Mouse (Mus musculus) Patski (cell line): Measurements from ENCODE around the gene Pxn. TPM values are rescaled to one million over a fixed set of nuclear protein-coding genes. Genes with fewer than 3 reads are reported as not detected.

ENCODE experiments used
- ATAC-seq: fragments of 100-300 bp; one replicate; pipeline ENCODE4 v1.8.0; 2021
- CTCF ChIA-PET: fragments of 350-600 bp; sonication (Branson Sonifier 250); formaldehyde crosslinking; loops from one replicate; lab custom pipeline; 2022; ENCODE audit warnings: inconsistent platforms; lab: Charles Lee
- POLR2A ChIA-PET: fragments of 350-600 bp; sonication (Branson Sonifier 250); formaldehyde crosslinking; loops from one replicate; lab custom pipeline; 2022; ENCODE audit warnings: antibody characterized with exemption, inconsistent platforms; lab: Charles Lee
- DNase-seq: peaks from one replicate; pipeline ENCODE4 v3.0.0-alpha.2; 2011; ENCODE audit warnings: low read depth, low spot score
- H3K27me3 ChIP-seq: fragments of 371-371 bp; one replicate; pipeline ENCODE4 v1.5.1; 2021
- CTCF ChIP-seq: fragments of 100-300 bp; IDR thresholded peaks from one replicate; pipeline ENCODE4 v1.5.1; 2021
- in situ Hi-C: fragments of 300-500 bp; cut with MboI; formaldehyde crosslinking; loops from 3 replicates; pipeline ENCODE4 v1.11.1; 2018; ENCODE audit warnings: low pct_unique_long_range_greater_than_20kb, mixed read lengths
- polyA plus RNA-seq: library from polyadenylated mRNA; unstranded; gene quantifications from one replicate; pipeline ENCODE4 v1.2.3, GENCODE M21; 2021

Pxn gene
- polyA plus RNA-seq: 136 TPM

- in situ Hi-C loops: loop anchor here (25.0 kb wide), 1 partner anchor 1519 kb away; the partner anchor contains the start of gene Ssh1
- H3K27me3 ChIP-seq: no peaks in the 10 kb centered on the region
- ATAC-seq (peak; percentile 34), DNase-seq (no peak)
- ChIA-PET CTCF (interaction anchor here (0.6 to 12.8 kb wide), 3 partner anchors 15 to 80 kb away, joined by 3 to 160 read pairs (median 6); no protein-coding TSS in a partner anchor), POLR2A (interaction anchor here (0.6 to 7.4 kb wide), 8 partner anchors 11 to 311 kb away, joined by 3 to 80 read pairs (median 4); no protein-coding TSS in a partner anchor)
- no peak for TF ChIP-seq CTCF
These were observed at the start of gene Pxn for GRCm38 (mm10) chr5:115506454-115507201. Gene Pxn (plus strand): TSS chr5:115506676.

- in situ Hi-C loops: no loop called here
- no peak for ATAC-seq
- ChIA-PET POLR2A (no interaction called here), CTCF (interaction anchor here (1.1 to 2.0 kb wide), 2 partner anchors 12 to 14 kb away, joined by 3 to 7 read pairs; no protein-coding TSS in a partner anchor)
- DNase-seq: no peak
- no peak for TF ChIP-seq CTCF
- no peaks in the 10 kb centered on the region for H3K27me3 ChIP-seq
These were observed 47.6 kb upstream of the Pxn start for GRCm38 (mm10) chr5:115458918-115459317.

- TF ChIP-seq CTCF: no peak
- H3K27me3 ChIP-seq: no peaks in the 10 kb centered on the region
- DNase-seq (no peak), ATAC-seq (no peak)
- ChIA-PET POLR2A (no interaction called here), CTCF (interaction anchor here (1.0 kb wide), 1 partner anchor 10 kb away, joined by 3 read pairs; no protein-coding TSS in a partner anchor)
- in situ Hi-C loops: no loop called here
These were observed 41.9 kb upstream of the Pxn start for GRCm38 (mm10) chr5:115464408-115465115.

GRCm38 (mm10) chr5:115465642-115466420, 40.6 kb upstream of the Pxn start, which contains the start of gene Pla2g1b:
Gene Pla2g1b (plus strand): TSS chr5:115466262.
- no peak for DNase-seq
- CTCF ChIA-PET: no interaction called here
- no peak for ATAC-seq

GRCm38 (mm10) chr5:115469791-115470190, 36.7 kb upstream of the Pxn start:
- CTCF ChIA-PET: no interaction called here
- ATAC-seq (no peak), DNase-seq (no peak)
- POLR2A ChIA-PET: no interaction called here
- no peak for TF ChIP-seq CTCF
- no peaks in the 10 kb centered on the region for H3K27me3 ChIP-seq
- in situ Hi-C loops: no loop called here

More at GRCm38 (mm10) chr5:115465642-115466420, 40.6 kb upstream of the Pxn start, which contains the start of gene Pla2g1b:
- in situ Hi-C loops: no loop called here
- no peaks in the 10 kb centered on the region for H3K27me3 ChIP-seq
- peak; percentile 62 for TF ChIP-seq CTCF
- POLR2A ChIA-PET: interaction anchor here (0.6 kb wide), 1 partner anchor 13 kb away, joined by 3 read pairs; no protein-coding TSS in a partner anchor

GRCm38 (mm10) chr5:115470766-115471531, 35.5 kb upstream of the Pxn start:
- DNase-seq (no peak), ATAC-seq (no peak)
- H3K27me3 ChIP-seq: no peaks in the 10 kb centered on the region
- peak; percentile 72 for TF ChIP-seq CTCF
- ChIA-PET POLR2A (no interaction called here), CTCF (interaction anchor here (0.9 to 1.7 kb wide), 7 partner anchors 13 to 111 kb away, joined by 3 to 7 read pairs (median 3); partner anchors contain the start of gene Sirt4)
- in situ Hi-C loops: no loop called here

- no peak for TF ChIP-seq CTCF
- POLR2A ChIA-PET: interaction anchor here (0.6 kb wide), 1 partner anchor 114 kb away, joined by 3 read pairs; no protein-coding TSS in a partner anchor
- CTCF ChIA-PET: interaction anchor here (0.8 kb wide), 1 partner anchor 14 kb away, joined by 3 read pairs; no protein-coding TSS in a partner anchor
- DNase-seq (no peak), ATAC-seq (no peak)
- in situ Hi-C loops: no loop called here
- H3K27me3 ChIP-seq: no peaks in the 10 kb centered on the region
These were observed 33.3 kb upstream of the Pxn start for GRCm38 (mm10) chr5:115473191-115473590.

- ChIA-PET CTCF (interaction anchor here (1.2 to 1.6 kb wide), 2 partner anchors 10 kb away, joined by 3 to 4 read pairs; no protein-coding TSS in a partner anchor), POLR2A (no interaction called here)
- in situ Hi-C loops: no loop called here
- ATAC-seq (no peak), DNase-seq (no peak)
- no peak for TF ChIP-seq CTCF
- H3K27me3 ChIP-seq: no peaks in the 10 kb centered on the region
These were observed 32.2 kb upstream of the Pxn start for GRCm38 (mm10) chr5:115474174-115474828.
